Mouse (Mus musculus) left cerebral cortex, adult 18-20 months (tissue): ENCODE results near the gene Nomo1. TPM values are rescaled to one million over a fixed set of nuclear protein-coding genes. Genes with fewer than 3 reads are reported as not detected.

Source experiments
- DNase-seq, 2 experiments: peaks; one replicate each; pipeline ENCODE4 v3.0.0; 2021 to 2022; ENCODE audit warnings: low spot score in 2 of 2, mixed read lengths in 1 of 2
- total RNA-seq, 2 experiments: library from RNA; stranded (reverse); gene quantifications; 2 replicates each; pipeline ENCODE4 v1.2.3; 2021

The Nomo1 gene
- total RNA-seq, 2 experiments from 2014 or later, result 105 to 106 TPM

DNA sequence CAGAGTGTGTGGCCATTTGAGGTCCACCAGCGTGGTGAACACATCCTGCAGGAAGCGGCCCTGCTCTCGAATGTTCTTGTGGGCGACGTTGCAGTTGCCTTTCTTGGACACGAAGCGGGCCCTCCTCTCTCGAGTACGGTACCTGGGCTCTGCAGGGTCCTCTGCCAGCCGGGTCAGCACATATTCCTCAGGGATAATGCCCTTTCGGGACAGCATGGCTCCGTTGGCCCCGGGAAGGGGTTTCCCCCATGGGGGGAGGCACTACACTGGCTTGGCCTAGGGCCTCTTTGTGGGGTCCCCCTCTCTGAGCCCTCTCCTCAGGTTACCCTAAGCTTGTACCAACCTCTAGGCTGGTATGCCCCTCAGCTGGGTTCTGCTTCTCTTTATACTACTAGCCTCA is 66.2 kb downstream of the Nomo1 start:
- no peak for DNase-seq

DNA sequence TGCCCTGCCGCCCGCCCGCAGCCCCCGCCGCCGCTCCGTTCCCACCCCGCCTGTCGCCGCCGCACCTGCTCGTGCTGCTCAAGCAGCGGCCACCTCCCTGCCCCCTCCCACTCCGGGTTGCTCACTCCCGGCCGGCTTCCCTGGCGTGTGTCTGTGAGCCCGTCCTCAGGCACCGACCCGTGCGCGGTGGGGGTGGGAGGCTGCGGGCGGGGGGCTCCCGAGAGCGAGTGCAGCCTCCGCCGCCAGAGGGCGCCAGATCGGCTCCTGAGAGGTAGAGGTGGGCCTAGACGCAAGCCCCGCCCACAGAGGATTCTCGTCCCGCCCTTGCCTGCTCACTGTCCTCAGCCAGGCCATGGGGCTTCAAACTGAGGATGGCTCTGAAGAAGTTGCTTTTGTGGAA is 67.1 kb downstream of the Nomo1 start, which contains the start of gene Kcnj11:
Gene Kcnj11 (minus strand): TSS at position 202 of the 400 bp plus-strand sequence.
- DNase-seq, result peak; percentile 86

DNA sequence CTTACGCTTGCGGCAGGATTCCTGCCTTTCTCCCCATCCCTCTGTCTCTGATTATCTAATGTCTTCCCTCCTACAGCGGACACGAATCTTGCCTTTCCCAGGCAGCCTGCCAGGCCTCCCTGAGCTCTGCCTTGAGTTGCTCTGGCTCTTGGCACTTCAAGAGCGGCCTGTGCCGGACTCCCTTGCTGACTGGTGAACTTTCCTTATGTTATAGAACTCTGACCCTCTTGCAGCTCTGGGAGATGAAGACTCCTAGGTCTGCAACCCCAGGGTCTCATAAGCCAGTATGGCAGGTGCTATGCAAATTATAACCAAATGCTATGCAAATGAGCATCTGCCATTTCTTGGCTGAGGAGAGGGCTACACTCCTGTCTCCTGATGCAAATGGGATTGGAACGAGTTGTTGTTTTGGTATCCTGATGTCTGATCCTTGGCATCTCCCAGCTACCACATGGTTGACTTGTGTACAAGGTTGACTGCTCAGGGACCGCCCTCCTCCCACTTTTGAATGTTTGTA is 69.6 kb downstream of the Nomo1 start:
- peak; percentile 78 to 86 for DNase-seq

DNA sequence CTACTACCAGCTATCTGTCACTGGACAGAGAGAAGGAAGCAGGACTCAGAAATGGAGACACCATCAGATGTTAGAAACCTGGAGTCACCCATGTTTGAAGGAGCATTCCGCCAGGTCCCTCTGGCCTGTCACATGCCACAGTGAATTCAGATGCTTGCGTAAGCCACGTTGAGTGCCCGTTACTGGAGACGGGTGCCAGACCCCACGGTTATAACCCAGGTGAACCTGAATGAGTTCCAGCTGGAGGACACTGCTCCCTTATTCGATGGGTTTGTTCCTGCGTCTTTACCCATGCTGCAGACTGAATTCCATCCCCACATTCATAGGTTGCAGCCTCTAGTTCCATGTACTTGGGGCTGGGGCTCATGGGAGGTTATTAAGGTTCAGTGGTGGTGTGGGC is 70.3 kb downstream of the Nomo1 start:
- no peak for DNase-seq

DNA sequence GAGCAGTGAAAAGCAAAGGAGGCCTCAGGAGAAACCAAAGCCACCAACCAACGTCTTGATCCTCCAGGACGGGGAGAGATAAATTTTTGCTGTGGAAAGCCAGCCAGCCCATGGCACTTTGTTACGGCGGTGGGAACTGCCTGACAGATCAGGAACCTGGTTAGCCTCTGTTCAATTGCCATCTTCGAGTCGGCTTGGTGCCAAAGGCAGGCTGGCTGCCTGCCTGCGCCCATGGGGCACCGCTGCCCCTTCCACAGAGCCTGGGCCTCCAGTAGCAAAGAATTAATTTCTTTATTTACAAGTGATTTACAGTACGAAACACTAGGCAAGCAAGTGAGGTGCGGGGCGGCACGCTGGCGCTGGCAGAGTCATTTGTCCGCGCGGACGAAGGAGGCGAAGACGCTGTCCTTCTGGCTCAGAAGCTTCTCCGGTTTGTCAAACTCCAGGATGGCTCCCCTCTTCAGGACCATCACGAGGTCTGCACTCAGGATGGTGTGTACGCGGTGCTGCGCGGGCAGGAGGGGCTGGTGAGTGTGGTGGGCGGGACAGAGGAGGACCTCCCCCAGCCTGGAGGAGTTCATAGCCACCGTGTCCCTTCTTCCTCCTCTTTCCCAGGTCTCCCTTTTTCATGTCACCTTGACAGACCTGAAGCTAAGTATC is 70.9 kb downstream of the Nomo1 start:
- no peak for DNase-seq

DNA sequence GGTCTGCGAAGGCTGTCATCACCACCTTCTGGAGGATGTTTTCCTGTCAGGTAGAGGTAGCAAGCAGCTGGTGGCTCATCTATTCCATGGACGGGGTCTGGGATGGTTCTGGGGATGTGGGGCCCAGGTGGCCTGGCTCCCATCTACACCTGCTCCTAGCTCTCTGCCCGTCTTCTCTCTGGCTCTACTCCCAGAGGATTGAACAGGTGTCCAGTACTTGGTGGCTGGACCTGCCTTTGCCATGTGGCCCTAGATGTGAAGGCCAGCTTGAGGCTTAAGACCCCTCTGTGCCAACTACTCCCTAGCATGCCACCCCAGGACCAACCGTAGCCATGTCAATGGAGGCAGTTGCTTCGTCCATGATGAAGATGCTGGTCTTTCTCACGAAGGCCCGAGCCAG is 72.0 kb downstream of the Nomo1 start:
- DNase-seq, result no peak

DNA sequence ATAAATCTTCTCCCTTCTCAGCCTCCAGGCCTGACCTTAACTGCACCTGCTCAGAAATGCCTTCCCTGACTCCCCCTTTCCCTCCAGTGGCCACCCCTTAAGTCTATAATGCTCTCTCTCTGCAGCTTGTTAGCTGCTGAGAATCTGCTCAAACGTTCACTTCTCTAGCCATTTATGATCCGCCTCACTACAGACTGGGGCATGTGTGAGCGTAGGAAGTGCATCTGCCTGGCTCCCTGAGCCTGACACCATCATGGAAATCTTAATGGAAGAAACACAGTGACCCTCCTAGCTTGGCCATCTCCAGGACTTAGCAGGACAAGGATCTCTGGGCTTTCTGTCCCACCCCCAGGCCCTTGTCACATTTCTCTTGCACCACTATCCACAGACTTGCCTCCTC is 76.6 kb downstream of the Nomo1 start:
- no peak for DNase-seq

DNA sequence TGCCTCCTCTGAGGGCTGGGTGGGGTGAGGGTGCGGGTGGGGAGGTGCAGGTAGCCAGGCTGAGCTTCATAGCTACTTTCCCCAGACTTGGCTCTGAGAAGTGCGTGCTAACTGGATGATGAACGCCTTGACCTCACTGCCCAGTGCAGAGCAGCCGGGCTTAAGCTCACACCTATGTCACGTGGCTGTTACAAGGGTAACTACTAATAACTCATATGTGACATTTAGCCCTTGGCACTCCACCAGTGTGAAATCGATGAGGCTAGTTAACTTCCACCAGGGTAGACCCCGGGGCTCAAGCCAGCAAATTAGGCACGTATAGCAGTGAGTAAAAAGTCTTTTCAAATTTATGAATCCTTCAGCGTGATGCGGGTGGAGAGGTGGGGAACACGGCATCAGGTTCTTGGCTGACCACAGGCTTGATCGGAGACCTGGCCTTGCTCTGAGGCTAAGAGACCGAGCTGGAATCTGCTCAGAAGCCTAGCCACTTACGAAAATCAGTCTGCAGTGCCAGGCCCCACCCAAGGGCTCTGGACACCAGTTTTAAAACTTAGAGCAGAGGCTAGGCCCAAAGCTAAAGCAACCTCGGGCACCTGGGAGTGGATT is 77.8 kb downstream of the Nomo1 start:
- DNase-seq, result no peak

DNA sequence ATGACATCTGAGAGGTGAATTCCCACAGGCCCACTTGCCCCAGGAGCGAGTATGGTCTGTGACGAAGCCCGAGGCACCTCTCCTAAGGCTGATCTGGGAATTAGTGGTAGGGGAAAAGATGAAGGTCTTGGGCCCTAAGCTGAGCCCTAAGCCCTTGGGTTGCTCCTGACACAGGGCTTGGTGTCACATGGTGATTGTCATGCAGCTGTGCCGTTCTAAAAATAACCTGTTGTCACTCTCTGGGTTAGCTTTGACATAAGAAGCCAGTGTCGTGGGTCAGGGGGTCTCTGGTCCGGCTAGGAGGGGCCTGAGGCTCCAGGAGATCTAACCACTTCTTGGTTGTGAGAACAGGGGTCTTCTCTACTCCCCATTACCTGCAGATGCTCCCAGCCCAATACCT is 78.4 kb downstream of the Nomo1 start:
- DNase-seq, result no peak

DNA sequence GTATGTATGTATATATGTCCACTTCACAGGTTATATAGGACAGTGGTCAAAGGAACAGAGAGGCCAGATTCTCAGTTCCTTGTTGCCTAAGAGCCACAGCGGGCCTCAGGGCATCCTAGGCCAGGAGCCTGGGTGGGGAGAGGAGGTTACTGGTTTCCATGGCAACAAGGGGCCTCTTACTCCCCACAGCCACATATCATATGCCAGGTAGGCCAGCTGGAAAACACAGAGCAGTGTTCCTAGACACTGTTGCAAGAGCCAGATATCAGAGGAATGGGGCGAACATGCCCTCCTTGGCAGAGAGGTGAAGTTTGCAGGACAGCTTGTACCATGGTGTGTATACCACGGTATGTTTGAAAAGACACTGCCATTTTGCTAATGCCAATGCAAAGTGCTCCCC is 79.9 kb downstream of the Nomo1 start:
- DNase-seq, result no peak

DNA sequence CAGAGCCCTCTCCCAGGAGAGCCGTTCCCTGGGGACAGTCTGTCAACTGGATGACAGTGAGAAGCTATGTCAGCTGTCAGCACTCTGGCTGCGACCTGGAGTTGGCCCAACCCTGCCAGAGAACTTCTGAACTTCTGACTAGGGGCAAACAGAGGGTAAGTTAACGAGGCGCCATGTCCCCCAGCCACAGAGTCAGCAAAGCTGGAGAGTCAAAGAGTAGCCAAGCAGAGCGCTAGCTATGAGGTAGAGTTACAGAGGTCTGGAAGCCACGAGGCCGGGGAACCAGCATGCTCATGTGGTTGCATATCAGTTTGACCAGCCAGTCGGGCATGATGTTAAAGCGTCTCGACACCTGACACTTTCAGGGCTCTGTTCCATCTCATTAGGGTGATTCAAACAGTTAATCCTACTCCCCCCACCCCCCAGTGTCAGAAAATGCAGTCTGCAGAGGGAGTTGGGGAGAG is 82.7 kb downstream of the Nomo1 start:
- no peak for DNase-seq

DNA sequence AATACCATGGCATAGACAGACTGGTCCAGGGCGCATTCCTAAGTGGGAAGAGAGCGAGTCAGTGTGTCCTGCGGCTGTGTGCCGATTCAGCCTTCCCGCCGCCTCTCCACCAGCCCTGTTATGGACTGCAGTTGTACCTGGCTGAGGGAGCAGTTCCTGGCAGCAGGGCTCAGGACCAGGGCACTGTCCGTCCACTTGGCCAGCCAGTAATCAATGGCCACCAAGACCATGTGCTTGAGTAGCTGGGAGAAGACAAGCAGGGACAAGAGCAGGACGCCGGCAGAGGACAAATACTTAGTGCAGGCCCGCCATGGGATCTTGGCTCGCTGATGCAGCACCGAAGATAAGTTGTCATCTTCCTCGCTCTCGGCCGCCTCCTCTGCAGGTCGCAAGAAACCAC is 83.5 kb downstream of the Nomo1 start:
- DNase-seq, result no peak

DNA sequence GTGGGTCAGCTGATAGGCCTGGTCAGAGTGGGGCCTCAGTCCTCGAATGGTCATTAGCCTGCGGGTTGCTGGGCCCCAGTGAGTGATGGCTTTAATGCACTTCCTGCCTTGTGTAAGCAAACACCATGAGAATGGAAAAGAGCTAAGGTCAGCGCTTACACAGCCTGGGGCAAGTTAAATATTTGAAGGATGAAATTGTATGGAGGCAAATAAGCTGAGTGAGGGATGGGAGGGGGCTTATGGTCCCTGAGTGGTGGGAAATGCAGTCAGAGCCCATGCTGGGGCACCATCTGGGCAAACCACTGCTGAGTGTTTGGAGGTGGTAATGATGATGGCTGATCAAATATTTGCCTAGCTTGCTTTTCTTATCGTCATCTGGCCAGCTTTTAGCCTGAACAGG is 89.5 kb downstream of the Nomo1 start:
- no peak for DNase-seq

DNA sequence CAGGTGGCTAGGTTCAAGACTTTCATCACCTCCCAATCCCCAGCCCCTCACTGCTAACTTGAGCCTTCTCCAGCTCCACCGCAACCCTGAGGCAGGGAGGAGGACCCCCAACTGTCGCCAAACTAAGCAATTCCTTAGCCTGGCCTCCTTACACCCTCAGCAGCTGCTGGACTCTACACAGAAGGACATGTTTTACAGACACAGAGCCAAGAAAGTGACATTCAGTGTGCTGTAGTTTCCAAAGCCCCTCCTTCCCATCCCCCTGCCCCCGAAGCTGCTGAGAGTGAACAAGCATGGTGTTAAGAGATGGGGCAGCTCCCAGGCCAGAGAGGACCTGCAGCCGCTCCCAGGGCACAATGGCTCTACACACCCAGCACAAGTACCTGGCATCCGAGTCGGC is 91.0 kb downstream of the Nomo1 start:
- DNase-seq, result no peak

DNA sequence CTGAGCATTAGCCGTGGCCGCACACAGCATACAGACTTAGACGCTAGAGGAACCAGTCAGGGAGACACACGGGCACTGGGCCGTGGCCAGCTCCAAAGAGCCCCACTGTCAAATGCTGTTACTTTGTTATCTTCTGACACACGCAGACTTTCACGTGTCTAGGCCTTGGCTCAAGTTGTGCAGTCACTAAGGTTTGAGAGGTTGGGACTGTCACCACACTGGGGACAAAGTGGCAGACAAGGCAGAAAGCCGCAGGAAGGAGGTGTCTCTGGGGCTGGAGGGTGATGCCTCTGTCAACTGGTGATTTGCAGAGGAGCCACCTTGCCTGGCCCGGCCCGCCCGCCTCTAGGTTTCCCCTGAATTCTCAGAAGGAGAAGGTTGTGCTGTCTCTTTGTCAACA is 91.8 kb downstream of the Nomo1 start:
- no peak for DNase-seq

DNA sequence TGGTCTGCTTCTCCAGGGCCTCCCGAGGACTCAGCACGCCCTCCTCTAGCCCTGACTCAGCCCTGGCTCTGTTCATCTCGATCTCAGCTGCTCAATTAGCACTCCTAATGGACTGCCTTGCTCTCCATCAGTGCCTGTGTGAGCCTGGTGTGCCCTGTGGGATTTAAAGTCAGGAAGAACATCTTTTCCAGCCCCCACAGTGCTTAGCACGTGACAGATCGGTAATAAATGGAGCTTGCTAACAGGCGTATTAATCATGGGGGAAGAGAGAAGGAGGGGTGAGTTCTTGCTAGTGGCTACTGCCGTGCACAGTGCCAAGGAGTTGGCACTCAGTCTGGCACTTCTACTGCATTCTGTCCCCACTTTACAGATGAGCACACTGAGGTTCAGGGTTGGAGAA is 94.7 kb downstream of the Nomo1 start:
- no peak for DNase-seq

DNA sequence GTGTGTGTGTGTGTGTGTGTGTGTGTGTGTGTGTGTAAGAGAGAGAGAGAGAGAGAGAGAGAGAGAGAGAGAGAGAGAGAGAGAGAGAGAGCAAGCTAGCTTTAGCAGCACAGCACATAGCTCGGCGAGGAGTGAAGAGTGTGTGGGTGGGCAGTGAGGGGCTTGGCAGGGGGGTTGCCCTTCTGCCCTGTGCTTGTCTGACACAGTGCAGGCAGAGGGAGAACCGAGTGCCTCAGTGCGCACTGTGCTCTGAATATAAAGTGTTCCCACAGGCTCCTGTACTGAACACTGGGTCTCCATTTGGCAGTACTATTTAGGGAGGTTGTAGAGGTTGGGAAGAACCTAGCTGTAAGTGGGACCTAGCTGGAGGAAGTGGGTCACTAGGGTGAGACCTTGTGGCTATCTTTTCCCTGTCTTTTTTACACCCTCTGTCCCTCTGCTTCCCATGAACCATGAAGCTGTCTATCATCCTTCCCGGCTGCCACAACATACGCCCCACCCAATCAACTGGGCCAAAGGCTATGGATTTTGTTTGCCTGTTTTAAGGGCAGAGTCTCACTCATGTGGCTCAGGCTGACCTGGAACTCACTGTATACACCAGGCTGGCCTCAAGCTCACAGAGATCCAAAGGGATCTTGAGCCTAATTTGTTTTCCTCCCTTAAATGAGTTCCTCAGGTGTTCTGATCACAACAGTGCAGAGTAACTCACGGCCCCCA is 96.1 kb downstream of the Nomo1 start:
- DNase-seq, result no peak

DNA sequence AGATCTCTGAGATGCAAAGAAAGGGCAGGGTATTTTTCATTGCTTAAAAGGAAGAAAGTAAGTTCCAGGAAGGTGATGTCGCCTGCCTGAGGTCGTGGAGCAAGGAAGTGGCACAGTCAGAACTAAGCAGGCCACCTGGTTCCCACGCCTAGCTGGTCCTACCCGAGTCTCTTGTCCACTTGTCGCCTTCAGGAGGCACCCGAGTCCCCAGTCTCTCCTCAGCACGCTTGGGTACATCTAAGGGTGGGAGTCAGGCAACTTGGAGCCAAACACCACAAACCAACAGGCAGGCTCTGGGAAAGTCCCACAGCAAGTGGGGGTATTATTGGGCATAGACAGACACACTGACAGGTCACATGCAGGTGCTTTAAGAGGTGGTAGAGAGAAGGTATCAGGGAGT is 97.2 kb downstream of the Nomo1 start:
- no peak for DNase-seq

DNA sequence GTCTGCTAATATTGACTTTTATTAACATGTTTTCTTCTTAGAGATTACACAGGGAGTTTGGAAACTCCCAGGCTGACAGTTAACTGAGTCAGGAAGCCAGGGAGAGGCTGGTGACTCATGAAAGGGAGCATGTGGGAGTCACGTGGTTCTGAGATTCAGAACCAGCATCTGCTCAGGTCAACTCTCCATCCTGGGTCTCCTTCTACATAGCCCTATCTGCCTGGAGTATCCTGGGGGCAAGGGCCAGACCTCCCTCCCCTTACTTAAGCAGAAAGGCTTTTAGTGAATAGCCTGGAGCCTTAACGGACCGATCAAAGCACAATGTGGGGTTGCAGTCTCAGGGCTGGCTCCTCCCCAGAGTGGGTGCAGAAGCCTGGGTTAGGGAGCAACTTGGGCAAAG is 97.8 kb downstream of the Nomo1 start:
- DNase-seq, result peak; percentile 61 to 63

DNA sequence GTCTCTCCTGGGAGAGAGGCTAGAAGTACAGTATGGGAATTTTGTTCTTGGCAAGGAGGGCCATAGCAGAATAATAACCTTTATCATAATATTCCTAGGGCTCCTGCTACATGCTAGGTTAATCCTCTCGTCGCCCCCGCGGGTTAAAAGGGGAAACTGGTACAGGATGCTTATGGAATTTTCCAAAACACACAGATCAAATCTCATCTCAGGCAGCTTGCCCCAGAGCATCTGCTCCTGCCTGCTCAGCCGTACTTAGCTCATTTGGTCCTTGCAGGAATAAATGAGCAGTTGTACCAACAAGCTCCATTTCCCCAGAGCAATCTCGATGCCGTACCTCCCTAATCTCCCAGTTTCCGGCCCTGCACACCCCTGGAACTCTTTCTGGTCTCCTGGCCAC is 98.3 kb downstream of the Nomo1 start:
- peak in 1 of 2 experiments; percentile 62 for DNase-seq

DNA sequence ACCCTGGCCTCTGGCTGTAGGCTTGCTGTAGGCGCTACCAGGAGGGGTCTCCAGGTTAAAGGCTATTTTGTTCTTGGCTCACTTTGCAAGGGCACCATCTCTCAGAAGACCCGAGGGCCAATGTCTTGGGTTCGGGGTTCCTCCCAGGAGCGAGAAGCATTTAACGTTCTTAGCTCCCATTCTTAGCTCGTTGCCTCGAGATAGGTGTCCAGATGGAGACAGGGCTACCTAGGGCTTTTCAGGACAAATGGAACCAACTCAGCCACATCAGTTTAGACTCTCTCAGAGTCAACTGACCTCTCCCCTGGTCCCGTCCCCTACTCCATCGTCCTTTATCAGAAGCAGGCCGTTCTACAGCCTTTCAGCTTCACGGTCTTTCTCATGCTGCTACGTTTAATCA is 98.7 kb downstream of the Nomo1 start:
- DNase-seq, result no peak
